Mouse (Mus musculus) CH12.LX (cell line): ENCODE data around the gene Gdap1l1.

Experiments used
- CTCF ChIP-seq, 2 experiments: IDR thresholded peaks in 1 of 2; conservative IDR thresholded peaks in 1 of 2; 2 replicates each; pipeline ENCODE4 v1.5.1; 2011 to 2012; ENCODE audit warnings: low read depth in 2 of 2, low read length in 2 of 2, improper control_type of control experiment in 1 of 2, inconsistent platforms in 1 of 2, mild to moderate bottlenecking in 1 of 2, moderate library complexity in 1 of 2
- E2F4 ChIP-seq: IDR thresholded peaks from 2 replicates; pipeline ENCODE4 v1.6.1; 2011; ENCODE audit warnings: low read depth, low read length, improper control_type of control experiment; ENCODE audit not compliant: insufficient replicate concordance
- EP300 ChIP-seq: IDR thresholded peaks from 2 replicates; pipeline ENCODE4 v1.6.1; 2011; ENCODE audit warnings: low read length, improper control_type of control experiment
- IRF4 ChIP-seq: IDR thresholded peaks from 2 replicates; pipeline ENCODE4 v1.6.1; 2014; ENCODE audit warnings: low read depth, mild to moderate bottlenecking, inconsistent platforms, low read length, improper control_type of control experiment
- MAX ChIP-seq: IDR thresholded peaks from 2 replicates; pipeline ENCODE4 v1.6.1; 2011; ENCODE audit warnings: low read length, improper control_type of control experiment
- MAZ ChIP-seq: IDR thresholded peaks from 2 replicates; pipeline ENCODE4 v1.6.1; 2012; ENCODE audit warnings: low read depth, mild to moderate bottlenecking, inconsistent platforms, low read length, improper control_type of control experiment, moderate library complexity
- MEF2A ChIP-seq: IDR thresholded peaks from 2 replicates; pipeline ENCODE4 v1.6.1; 2014; ENCODE audit warnings: low read depth, mild to moderate bottlenecking, inconsistent platforms, low read length, improper control_type of control experiment, borderline replicate concordance
- MXI1 ChIP-seq: IDR thresholded peaks from 2 replicates; pipeline ENCODE4 v1.6.1; 2011; ENCODE audit warnings: mild to moderate bottlenecking, low read depth, low read length, improper control_type of control experiment
- POLR2A ChIP-seq: IDR thresholded peaks from 2 replicates; pipeline ENCODE4 v1.6.1; 2011; ENCODE audit warnings: low read depth, mild to moderate bottlenecking, improper control_type of control experiment, low read length
- USF1 ChIP-seq: IDR thresholded peaks from 2 replicates; pipeline ENCODE4 v1.6.1; 2014; ENCODE audit warnings: low read depth, mild to moderate bottlenecking, inconsistent platforms, low read length, improper control_type of control experiment
- ZMIZ1 ChIP-seq: IDR thresholded peaks from 2 replicates; pipeline ENCODE4 v1.6.1; 2012; ENCODE audit warnings: low read depth, mild to moderate bottlenecking, inconsistent platforms, low read length, improper control_type of control experiment

- TF ChIP-seq EP300 (no peak), POLR2A (no peak), USF1 (no peak), ZMIZ1 (no peak), IRF4 (no peak), CTCF (conservative IDR thresholded peaks at IDR 0.05 in 1 of 2, IDR thresholded peaks at IDR 0.05 in 1 of 2; ENCODE audit: low read depth in 2 of 2, low read length in 2 of 2) (peak; percentile 85 to 99), MEF2A (no peak), MAZ (no peak), MXI1 (no peak), MAX (no peak), E2F4 (no peak)
These were observed 37.1 kb upstream of the Gdap1l1 start for GRCm38 (mm10) chr2:163401221-163401620.
